Mouse (Mus musculus) Patski (cell line): ENCODE results near the gene Ccl5. TPM values are rescaled to one million over a fixed set of nuclear protein-coding genes. Genes with fewer than 3 reads are reported as not detected.
"Not testable (repeated sequence)": the region's sequence is repeated elsewhere in the genome, so short reads cannot be mapped to it uniquely, and the experiment has no call there.

Experiments
- ATAC-seq: fragments of 100-300 bp; one replicate; pipeline ENCODE4 v1.8.0; 2021
- CTCF ChIA-PET: fragments of 350-600 bp; sonication (Branson Sonifier 250); formaldehyde crosslinking; loops from one replicate; lab custom pipeline; 2022; ENCODE audit warnings: inconsistent platforms; lab: Charles Lee
- POLR2A ChIA-PET: fragments of 350-600 bp; sonication (Branson Sonifier 250); formaldehyde crosslinking; loops from one replicate; lab custom pipeline; 2022; ENCODE audit warnings: antibody characterized with exemption, inconsistent platforms; lab: Charles Lee
- DNase-seq: peaks from one replicate; pipeline ENCODE4 v3.0.0-alpha.2; 2011; ENCODE audit warnings: low read depth, low spot score
- H3K27me3 ChIP-seq: fragments of 371-371 bp; one replicate; pipeline ENCODE4 v1.5.1; 2021
- CTCF ChIP-seq: fragments of 100-300 bp; IDR thresholded peaks from one replicate; pipeline ENCODE4 v1.5.1; 2021
- in situ Hi-C: fragments of 300-500 bp; cut with MboI; formaldehyde crosslinking; loops from 3 replicates; pipeline ENCODE4 v1.11.1; 2018; ENCODE audit warnings: low pct_unique_long_range_greater_than_20kb, mixed read lengths
- polyA plus RNA-seq: library from polyadenylated mRNA; unstranded; gene quantifications from one replicate; pipeline ENCODE4 v1.2.3, GENCODE M21; 2021

Ccl5 gene
- polyA plus RNA-seq, 1 experiment from 2014 or later = 0.65 TPM

DNA sequence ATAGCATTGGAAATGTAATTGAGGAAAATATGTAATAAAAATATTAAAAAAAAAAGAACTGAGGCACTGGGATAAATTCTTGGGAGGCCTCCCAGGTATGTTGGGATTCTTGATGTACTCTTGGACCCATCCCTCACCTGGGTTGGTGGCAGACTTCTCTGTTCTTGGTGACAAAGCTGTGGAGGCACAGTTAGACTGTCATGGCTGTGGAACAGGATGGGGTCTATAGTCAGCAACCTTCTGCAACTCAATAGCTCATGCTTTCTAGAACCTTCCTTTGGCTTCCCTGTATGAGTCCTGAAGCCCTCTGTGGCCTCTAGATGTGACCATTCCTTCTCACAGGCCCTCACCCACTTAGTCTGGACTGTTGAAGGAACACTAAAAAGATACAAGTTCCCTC is 36.3 kb upstream of the Ccl5 start:
- ATAC-seq (no peak), DNase-seq (no peak)
- no peak for TF ChIP-seq CTCF
- ChIA-PET CTCF (no interaction called here), POLR2A (no interaction called here)
- no peaks in the 10 kb centered on the region for H3K27me3 ChIP-seq
- in situ Hi-C loops = loop anchor here (5.0 kb wide), 1 partner anchor 61 kb away; no protein-coding TSS in a partner anchor

DNA sequence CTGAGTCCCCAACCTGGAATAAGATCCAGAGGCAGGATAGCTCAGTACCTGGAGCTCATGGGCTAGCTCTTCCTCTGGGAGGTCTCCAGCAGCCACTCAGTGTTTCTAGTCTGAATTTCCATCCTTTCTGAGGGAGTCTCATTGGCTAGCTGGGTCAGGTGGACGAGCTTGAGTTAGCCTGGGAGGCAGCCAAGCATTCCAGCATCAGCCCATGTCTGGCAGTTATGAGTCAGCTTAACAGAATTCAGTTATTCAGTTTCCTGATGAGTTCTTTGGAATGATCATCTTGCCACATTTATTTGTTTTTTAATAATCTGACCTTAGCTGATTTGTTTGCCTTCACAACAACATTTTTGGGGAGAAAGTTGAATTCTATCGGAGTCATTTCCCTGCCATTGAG is 33.4 kb upstream of the Ccl5 start:
- DNase-seq = no peak
- peak; percentile 90 for ATAC-seq
- TF ChIP-seq CTCF = no peak
- in situ Hi-C loops = loop anchor here (5.0 kb wide), 1 partner anchor 174 kb away; no protein-coding TSS in a partner anchor
- no peaks in the 10 kb centered on the region for H3K27me3 ChIP-seq
- ChIA-PET POLR2A (no interaction called here), CTCF (interaction anchor here (0.8 to 1.6 kb wide), 3 partner anchors 11 to 165 kb away, joined by 3 to 4 read pairs (median 4); no protein-coding TSS in a partner anchor)

DNA sequence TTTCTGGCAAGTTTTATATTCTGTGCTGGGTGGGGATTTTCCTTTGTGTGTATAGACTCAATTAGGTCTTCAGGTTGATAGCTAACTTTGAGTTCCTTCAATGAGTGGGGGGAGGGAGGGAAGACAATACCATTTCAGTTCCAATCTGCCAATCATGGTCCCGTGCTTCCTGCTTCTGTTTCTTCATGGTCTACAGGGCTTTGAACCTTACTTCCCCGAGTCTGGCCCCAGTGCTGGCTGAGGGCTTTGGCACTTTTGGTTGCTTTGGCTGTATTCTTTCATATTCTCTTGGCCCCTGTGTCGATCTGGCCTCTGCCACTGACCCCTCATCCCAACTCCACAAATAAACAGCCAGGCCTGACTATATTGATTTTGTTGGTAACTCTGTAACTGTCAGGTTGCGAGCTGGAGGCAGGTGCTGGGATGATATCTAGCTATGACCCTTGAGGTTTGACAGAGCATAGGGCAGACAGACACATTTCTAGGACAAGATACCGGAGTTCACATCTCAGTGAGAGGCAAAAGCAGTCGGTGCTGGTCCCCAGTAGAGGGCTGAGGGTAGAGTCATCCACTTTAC is 32.1 kb upstream of the Ccl5 start:
- CTCF ChIA-PET = interaction anchor here (0.7 kb wide), 1 partner anchor 34 kb away, joined by 3 read pairs; no protein-coding TSS in a partner anchor
- TF ChIP-seq CTCF = no peak
- DNase-seq (no peak), ATAC-seq (no peak)
- no peaks in the 10 kb centered on the region for H3K27me3 ChIP-seq
- POLR2A ChIA-PET = no interaction called here
- in situ Hi-C loops = loop anchor here (5.0 kb wide), 1 partner anchor 175 kb away; no protein-coding TSS in a partner anchor

DNA sequence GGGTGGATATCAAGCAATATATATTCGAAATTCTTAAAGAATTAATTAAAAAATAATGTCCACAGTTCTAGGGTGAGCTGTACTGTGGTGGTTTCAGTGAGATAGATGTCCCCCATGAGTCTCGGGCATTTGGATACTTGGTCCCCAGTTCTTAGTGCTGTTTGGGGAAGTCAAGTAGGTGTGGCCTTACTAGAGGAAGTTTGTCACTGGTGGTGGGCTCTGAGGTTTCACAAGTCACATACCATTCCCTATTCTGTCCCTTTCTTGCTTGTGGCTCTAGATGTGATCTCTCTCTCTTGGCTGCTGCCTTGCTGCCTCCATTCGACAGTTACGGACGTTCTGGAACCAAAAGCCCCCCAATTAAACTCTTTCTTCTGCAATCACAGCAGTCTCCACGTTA is 30.1 kb upstream of the Ccl5 start:
- ATAC-seq (no peak), DNase-seq (no peak)
- TF ChIP-seq CTCF = no peak
- CTCF ChIA-PET = no interaction called here
- in situ Hi-C loops = loop anchor here (5.0 kb wide), 1 partner anchor 177 kb away; no protein-coding TSS in a partner anchor
- no peaks in the 10 kb centered on the region for H3K27me3 ChIP-seq
- POLR2A ChIA-PET = no interaction called here

DNA sequence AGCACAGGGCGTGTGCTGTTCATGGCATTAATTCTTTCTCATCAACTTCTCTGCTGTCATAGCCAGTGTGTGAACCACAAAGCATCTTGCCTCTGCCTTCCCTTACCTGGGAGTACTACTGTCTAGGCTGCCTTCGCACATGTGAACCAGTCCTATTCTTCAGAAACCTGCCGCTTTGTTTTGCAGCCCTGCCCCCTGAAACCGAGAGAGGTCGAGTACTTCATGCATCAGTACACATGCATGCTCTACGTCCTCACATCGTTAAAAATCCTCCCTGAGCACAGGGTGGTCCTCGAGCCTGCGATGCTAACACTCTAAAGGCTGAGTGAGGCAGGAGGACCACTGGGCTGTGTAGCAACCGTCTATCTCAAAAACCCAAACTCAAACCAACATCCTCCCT is 26.8 kb upstream of the Ccl5 start:
- ATAC-seq (no peak), DNase-seq (no peak)
- no peaks in the 10 kb centered on the region for H3K27me3 ChIP-seq
- in situ Hi-C loops = no loop called here
- POLR2A ChIA-PET = no interaction called here
- CTCF ChIA-PET = interaction anchor here (0.8 to 1.7 kb wide), 12 partner anchors 18 to 187 kb away, joined by 3 to 9 read pairs (median 4); no protein-coding TSS in a partner anchor
- TF ChIP-seq CTCF = no peak

DNA sequence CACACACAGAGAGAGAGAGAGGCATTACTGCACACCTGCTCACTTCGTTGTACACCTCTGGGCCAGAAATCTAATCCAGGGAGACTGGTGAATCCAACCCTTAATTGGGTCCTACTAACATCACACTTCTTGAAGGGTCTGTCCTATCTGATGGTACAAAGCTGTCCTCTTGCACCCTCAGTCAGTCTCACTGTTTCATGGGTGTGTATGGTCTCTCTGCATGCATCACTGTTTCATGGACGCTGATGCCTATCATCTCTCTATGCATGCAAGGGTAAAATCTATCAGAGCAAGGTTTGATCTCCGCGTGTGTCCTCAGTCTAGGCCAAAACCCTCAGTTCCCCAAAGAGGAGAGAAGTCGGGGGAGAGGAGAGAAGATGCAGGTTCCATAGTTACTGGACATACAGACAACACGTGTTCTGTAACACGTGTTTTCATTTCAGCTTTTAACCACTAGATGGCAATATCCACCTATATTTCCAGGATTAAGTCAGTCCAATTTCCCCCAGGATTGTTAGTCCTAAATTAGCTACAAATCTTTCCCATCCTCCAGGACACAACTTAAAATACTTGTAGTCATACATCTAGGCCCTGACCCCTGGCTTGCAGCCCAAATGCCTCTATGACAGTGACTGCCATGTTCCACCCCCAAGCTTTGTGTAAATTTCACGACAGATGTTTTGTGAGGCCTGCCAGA is 25.9 kb upstream of the Ccl5 start:
- in situ Hi-C loops = no loop called here
- DNase-seq (no peak), ATAC-seq (no peak)
- CTCF ChIA-PET = interaction anchor here (0.8 to 1.7 kb wide), 11 partner anchors 18 to 188 kb away, joined by 3 to 9 read pairs (median 4); no protein-coding TSS in a partner anchor
- H3K27me3 ChIP-seq = no peaks in the 10 kb centered on the region
- TF ChIP-seq CTCF = peak; percentile 50
- POLR2A ChIA-PET = no interaction called here

DNA sequence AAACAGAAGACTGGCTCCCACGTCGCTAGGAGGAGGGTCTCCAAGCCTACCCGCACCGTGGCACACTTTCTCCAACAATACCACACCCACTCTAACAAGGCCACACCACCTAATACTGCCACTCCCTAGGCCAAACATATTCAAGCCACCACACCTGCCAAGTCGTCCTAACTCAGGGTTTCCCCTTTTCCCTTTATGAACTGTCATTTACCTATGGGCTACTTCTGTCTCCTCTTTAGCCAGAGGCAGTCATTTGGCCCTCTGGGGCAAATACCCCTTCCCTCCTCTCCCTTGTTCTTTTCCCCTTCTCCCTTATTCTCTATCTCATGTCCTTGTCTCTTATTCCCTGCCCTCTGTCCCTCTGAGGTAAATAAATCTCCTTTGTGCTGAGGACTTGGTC is 21.4 kb upstream of the Ccl5 start:
- no peaks in the 10 kb centered on the region for H3K27me3 ChIP-seq
- in situ Hi-C loops = no loop called here
- ChIA-PET POLR2A (no interaction called here), CTCF (no interaction called here)
- no peak for ATAC-seq
- DNase-seq = no peak
- no peak for TF ChIP-seq CTCF

DNA sequence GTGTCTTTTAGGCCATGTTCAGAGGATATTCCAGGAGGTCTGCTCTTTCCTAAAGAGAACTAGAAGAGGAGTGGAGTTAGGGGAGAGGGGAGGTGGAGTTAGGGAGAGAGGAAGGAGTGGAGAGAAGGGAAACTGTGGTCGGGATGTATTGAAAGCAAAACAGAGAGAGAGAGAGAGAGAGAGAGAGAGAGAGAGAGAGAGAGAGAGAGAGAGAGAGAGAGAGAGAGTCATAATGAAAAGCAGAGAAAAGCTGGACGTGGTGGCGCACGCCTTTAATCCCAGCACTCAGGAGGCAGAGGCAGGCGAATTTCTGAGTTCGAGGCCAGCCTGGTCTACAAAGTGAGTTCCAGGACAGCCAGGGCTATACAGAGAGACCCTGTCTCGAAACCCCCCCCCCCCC is 20.7 kb upstream of the Ccl5 start:
- in situ Hi-C loops, ATAC-seq, DNase-seq, CTCF ChIA-PET, POLR2A ChIA-PET, H3K27me3 ChIP-seq: not testable (repeated sequence)

DNA sequence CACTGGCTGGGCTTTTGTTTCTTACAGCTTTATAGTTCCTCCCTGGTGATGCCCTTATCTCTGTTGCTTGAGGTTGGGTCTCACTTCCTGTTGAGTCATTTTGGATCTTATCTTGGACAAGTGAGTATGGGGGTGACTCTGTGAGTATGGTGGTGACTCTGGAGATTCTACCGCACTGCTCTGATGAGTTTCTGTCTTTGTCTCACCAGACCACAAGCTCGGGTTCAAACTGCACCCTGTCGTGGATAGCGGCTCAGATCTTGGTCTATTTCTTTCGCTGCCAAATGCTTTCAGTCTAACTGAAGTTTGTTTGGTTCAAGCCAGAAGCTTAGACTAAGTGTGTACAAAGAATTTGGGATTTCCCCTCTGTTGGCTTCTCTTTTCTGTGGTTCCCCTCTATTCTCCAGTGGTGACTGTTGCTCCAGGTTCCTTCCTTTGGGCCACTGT is 19.9 kb upstream of the Ccl5 start:
- CTCF ChIA-PET = interaction anchor here (1.3 kb wide), 1 partner anchor 14 kb away, joined by 3 read pairs; no protein-coding TSS in a partner anchor
- ATAC-seq = no peak
- no peaks in the 10 kb centered on the region for H3K27me3 ChIP-seq
- POLR2A ChIA-PET = no interaction called here
- no peak for TF ChIP-seq CTCF
- no peak for DNase-seq
- in situ Hi-C loops = no loop called here

DNA sequence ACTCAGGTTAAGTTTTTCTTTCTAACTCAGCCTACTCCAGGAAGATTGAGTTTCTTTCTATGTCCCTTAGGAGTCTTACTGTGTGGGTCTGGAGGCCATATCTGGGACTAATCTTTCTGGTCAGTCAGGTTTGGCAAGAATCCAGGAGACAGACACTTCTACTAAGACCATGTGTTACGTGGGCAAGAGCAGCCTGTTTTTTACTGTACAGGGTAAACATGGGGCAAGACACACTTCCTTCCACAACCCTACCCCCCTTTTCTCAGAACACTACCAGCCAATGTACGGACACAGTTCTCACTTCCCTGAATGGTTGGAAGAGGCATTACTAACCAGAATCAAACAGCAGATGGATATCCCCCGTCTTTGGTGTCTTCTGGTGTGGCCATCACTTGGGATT is 13.9 kb upstream of the Ccl5 start:
- in situ Hi-C loops = no loop called here
- H3K27me3 ChIP-seq = no peaks in the 10 kb centered on the region
- ATAC-seq (no peak), DNase-seq (no peak)
- ChIA-PET CTCF (no interaction called here), POLR2A (no interaction called here)
- TF ChIP-seq CTCF = no peak

DNA sequence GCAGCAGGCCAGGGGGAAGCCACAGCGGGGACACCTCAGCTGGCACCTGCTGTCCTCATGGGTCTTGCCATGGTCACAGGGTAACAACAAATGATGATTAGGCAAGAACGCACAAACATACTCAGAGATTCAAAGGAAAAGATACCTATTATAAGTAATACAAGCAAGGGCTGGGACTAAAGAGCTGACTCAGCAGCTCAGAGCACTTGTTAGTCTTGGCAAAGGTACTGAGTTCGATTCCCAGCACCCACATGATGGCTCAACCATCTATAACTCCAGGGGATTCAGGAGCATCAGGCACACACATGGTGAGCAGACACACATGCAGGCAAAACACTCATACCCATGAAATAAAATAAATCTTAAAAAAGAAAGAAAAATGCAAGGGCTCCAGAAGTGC is 11.1 kb upstream of the Ccl5 start:
- in situ Hi-C loops = no loop called here
- TF ChIP-seq CTCF = no peak
- CTCF ChIA-PET = no interaction called here
- H3K27me3 ChIP-seq = no peaks in the 10 kb centered on the region
- DNase-seq (no peak), ATAC-seq (no peak)
- POLR2A ChIA-PET = no interaction called here
